Mouse (Mus musculus): ENCODE results near the gene Atg2a.

GRCm38 (mm10) chr19:6261379-6261778, 19.9 kb downstream of the Atg2a start:
- TF ChIP-seq CTCF (IDR thresholded peaks at IDR 0.05; ENCODE audit: low read depth) = no peak
- TF ChIP-seq EP300 (IDR thresholded peaks at IDR 0.05; ENCODE audit: low read depth) = no peak

All from heart, postnatal 0 days (tissue).